ENCODE assay signal across 22 mouse cellular contexts in genomic region chr1:127225060-127225459, GRCm38 (mm10). TPM values are rescaled to one million over a fixed set of nuclear protein-coding genes. Genes with fewer than 3 reads are reported as not detected.
A peak's percentile ranks its signal among the peaks of the same experiment; 100 is the strongest.
DNase-seq lines count a peak whose midpoint lies in the region; ATAC-seq and TF ChIP-seq lines count a peak whose summit lies in the region.
"Had no signal": no experiment of that assay in that cellular context is flagged by ENCODE, and none has a peak within 500 bp of the region (broad histone marks: within the 10 kb centered on the region; RNA-seq: fewer than 3 reads in every experiment).

No protein-coding gene starts in this region.

- no peak for DNase-seq in liver, postnatal 0 days
- no peak for DNase-seq in liver
- DNase-seq in lung, postnatal 25 days (ENCODE audit: low spot score): peak; percentile 45
- no peak for DNase-seq in lung, postnatal 10 days
- DNase-seq in lung, postnatal 36 days: peak; percentile 60
- no peak for DNase-seq in thymus, postnatal 25 days
- no peak for DNase-seq in cerebellum, adult 11 months
- DNase-seq: adrenal gland, adult 2 months; adrenal gland, postnatal 14 days; B cell, adult 2 months; cerebellum, adult 18-20 months; cerebellum, adult 9-10 months; cerebellum, postnatal 14 days; gastrocnemius, postnatal 10 days; gastrocnemius, postnatal 36 days; heart, adult 11 months had no signal

- no peaks in the 10 kb centered on the region for H3K27me3 ChIP-seq in liver, postnatal 0 days (ENCODE audit: insufficient read depth, low read length)
- H3K27me3 ChIP-seq: forebrain, embryonic 13.5 days; hindbrain, embryonic 12.5 days; hindbrain, embryonic 15.5 days had no signal

- no peak overlapping the region for H3K4me3 ChIP-seq in liver, postnatal 0 days (ENCODE audit: low read depth, low read length)
- H3K4me3 ChIP-seq: forebrain, embryonic 10.5 days; forebrain, embryonic 13.5 days; hindbrain, embryonic 12.5 days; hindbrain, embryonic 15.5 days had no signal

- 0 out of 2 replicates have a peak overlapping the region, but pooled peaks have one; percentile 14 for H3K27ac ChIP-seq in liver, postnatal 0 days (ENCODE audit: low read depth)
- H3K27ac ChIP-seq: forebrain, embryonic 10.5 days; forebrain, embryonic 13.5 days; hindbrain, embryonic 12.5 days; hindbrain, embryonic 15.5 days had no signal

- no peak overlapping the region for H3K9ac ChIP-seq in liver, postnatal 0 days (replicated peaks)
- H3K9ac ChIP-seq: forebrain, embryonic 13.5 days; hindbrain, embryonic 12.5 days; hindbrain, embryonic 15.5 days had no signal

- no peak for TF ChIP-seq CTCF in liver, postnatal 0 days (IDR thresholded peaks at IDR 0.05; ENCODE audit: low read depth)

- 0 out of 2 replicates have a peak, but pooled peaks cover 3% of the 10 kb centered on the region for H3K4me1 ChIP-seq in liver, postnatal 0 days (ENCODE audit: insufficient read depth)
- H3K4me1 ChIP-seq: forebrain, embryonic 10.5 days; hindbrain, embryonic 12.5 days; hindbrain, embryonic 15.5 days had no signal

- no peaks in the 10 kb centered on the region for H3K9me3 ChIP-seq in liver, postnatal 0 days (ENCODE audit: low read length)
- H3K9me3 ChIP-seq: hindbrain, embryonic 12.5 days; hindbrain, embryonic 15.5 days had no signal

- no peak for ATAC-seq in liver, postnatal 0 days
- ATAC-seq: forebrain, embryonic 13.5 days; forebrain, embryonic 16.5 days had no signal

- 63% methylated on average over 5 of the region's 5 CpGs for WGBS in liver, postnatal 0 days (ENCODE audit: insufficient replicate concordance)

- H3K4me2 ChIP-seq in liver, postnatal 0 days (ENCODE audit: low read depth, low read length): no peak overlapping the region
- H3K4me2 ChIP-seq: forebrain, embryonic 13.5 days; heart, embryonic 11.5 days; hindbrain, embryonic 12.5 days; hindbrain, embryonic 15.5 days had no signal

- no peaks in the 10 kb centered on the region for H3K36me3 ChIP-seq in liver, postnatal 0 days (replicated peaks; ENCODE audit: insufficient read depth, low read length)
- H3K36me3 ChIP-seq: hindbrain, embryonic 12.5 days; hindbrain, embryonic 15.5 days had no signal

- TF ChIP-seq EP300 in liver, postnatal 0 days (IDR thresholded peaks at IDR 0.05; ENCODE audit: low read depth): no peak

RNA-seq across cellular contexts. Expression of gene Mgat5, which starts 20.2 kb away (rescaled TPM):
- 0.69 and 0.86 TPM in 2 replicates for polyA plus RNA-seq in liver, postnatal 0 days (2015; fragmentation: Nextera tagmentation; extraction: Ambion mirVana)

Comparison
In these comparisons a context has a peak if more than half of its experiments do, and no peak if none do; other contexts are left out.
1. DNase-seq: peak in lung, postnatal 25 days (single experiment) and lung, postnatal 36 days (single experiment); none in liver, postnatal 0 days (single experiment), liver (single experiment), lung, postnatal 10 days (single experiment), thymus, postnatal 25 days (single experiment) and cerebellum, adult 11 months (single experiment).